Mouse (Mus musculus) embryo, embryonic 10.5 days (tissue): ENCODE results near the gene Fxyd5.
A peak's percentile ranks its signal among the peaks of the same experiment; 100 is the strongest.

ENCODE experiments used
- DNase-seq: peaks from one replicate; pipeline ENCODE4 v3.0.0-alpha.2; 2015; ENCODE audit warnings: low spot score

Fxyd5 gene

GRCm38 (mm10) chr7:31060621-31061010 lies 18.3 kb upstream of the Fxyd5 start:
- no peak for DNase-seq

- no peak for DNase-seq
Measured at GRCm38 (mm10) chr7:31059919-31060620, 17.8 kb upstream of the Fxyd5 start.

DNA sequence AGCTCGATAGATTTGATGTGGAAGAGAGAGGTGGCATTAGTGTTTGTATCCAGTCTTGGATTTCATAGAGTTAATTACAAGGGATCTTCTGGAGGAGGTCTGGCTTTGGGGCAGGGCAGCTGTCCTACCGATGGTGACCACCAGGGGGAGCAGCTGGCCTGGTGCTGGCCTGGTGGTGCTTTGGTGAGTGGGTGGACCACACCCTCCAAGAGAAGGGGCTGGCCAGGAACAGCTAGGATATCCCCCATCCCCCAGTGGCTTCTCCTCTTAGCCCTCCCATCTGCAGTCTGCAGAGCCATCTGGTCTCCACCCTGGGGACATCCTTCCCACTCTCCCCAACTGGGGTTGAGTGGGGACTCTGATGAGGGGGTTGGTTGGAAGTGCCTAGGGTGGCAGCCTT lies 16.8 kb upstream of the Fxyd5 start, which contains the start of gene Lgi4:
TSS of gene Lgi4 (plus strand) at position 235 of the 400 bp plus-strand sequence.
- peak; percentile 82 for DNase-seq

- DNase-seq: no peak
Measured at GRCm38 (mm10) chr7:31058211-31058610, 15.9 kb upstream of the Fxyd5 start.

GRCm38 (mm10) chr7:31057730-31058129 lies 15.4 kb upstream of the Fxyd5 start:
- no peak for DNase-seq

GRCm38 (mm10) chr7:31057071-31057470 lies 14.8 kb upstream of the Fxyd5 start, which contains the start of gene Fxyd1:
TSS of gene Fxyd1 (minus strand) at chr7:31057199.
- DNase-seq: no peak

DNA sequence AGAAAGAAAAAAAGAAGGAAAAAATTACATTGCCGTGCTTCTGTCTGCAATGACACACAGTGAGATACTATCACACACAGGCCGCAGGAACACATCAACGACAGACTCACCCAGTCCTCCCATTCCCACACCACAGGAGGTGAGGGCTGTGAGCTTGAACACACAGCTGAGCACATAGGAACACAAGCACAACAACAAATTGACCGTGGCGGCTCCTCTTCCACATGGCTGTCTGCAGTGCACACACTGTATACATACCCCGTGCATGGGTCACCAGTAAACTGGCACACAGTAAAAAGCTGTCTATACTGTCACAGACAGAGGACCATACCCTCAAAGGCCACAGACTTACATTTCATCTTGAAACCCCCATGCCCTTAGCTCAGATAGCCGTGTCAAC lies 14.2 kb upstream of the Fxyd5 start:
- no peak for DNase-seq

- DNase-seq: peak; percentile 51
Measured at GRCm38 (mm10) chr7:31055883-31056282, 13.6 kb upstream of the Fxyd5 start.

DNA sequence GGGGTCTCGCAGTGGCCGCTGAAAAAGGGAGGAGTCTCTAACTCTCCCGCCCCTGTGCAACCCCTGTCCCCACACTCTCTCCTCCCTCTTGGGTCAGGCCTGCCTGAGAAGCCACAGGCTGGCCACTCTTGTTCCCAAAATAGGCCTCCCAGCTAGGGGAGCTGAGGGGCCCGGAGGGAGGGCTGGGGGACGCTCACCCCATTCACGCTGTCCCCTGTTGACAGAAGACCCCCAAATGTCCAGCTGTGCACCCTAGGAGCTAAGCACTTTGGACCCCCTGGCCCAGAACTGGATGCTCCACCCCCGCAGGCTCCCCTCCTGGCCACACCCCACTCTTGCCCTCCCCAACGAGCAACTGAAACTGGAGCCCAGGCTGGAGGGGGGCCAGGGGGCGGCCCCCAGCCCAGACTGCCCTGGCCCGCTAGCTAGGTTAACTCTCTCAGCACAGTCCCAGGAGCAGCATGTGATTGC lies 13.1 kb upstream of the Fxyd5 start:
- DNase-seq: peak; percentile 62

DNA sequence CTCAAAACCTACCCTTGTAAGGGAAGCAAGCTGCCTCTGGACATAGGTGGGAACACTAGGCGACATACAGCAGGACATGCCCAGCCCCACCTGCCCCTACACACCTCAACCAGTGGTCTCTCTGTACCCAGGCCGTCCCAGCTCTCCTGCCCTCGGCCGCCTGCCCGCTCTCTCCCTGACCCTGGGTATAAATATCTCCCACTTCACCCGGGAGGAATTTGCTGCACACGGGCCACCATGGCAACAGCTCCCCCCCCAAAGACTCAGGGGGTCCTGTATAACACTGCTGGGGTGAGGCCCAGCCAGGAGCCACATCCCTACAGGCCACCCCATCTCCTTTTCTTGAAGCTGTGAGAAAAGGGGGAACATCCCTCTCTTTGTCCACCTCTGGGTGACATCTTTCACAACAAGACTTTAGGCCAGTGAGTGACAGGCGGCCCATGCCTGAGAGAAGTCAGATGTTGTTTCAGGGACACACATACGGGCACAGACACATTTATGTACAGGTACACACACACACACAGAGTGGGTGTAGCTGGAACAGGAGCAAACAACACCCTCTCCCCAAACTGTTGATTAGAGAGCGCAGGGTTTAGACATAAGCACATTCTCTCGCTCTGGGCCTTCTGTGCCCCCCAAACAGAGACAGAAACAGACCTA lies 12.5 kb upstream of the Fxyd5 start:
- no peak for DNase-seq

DNA sequence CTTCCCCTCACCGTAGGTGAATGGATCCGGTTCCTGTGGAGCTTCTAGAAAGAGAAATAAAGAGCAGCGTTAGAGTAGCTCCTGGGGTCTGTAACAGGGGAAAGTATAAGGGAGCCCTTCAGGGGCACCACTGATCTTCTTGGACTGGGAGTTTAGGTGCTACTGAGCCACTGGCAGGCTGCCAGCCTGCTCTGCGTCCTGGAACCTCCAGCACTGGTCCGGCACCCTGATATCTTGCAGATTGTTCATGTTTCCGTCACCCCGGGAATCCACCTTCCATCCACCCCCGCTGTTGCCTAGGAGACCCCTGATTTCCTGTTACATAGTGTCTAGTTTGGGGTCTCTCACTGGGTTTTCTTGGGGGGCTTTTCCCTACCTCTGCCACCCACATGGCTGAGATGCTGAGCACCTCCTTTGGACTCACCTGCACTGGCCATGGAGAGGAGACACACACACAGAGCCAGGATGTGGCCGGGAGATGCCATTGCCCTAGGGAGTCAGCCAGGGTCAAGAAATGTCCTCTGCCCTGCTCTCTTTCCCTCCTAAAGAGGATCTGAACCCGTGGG lies 11.7 kb upstream of the Fxyd5 start:
- DNase-seq: no peak

DNA sequence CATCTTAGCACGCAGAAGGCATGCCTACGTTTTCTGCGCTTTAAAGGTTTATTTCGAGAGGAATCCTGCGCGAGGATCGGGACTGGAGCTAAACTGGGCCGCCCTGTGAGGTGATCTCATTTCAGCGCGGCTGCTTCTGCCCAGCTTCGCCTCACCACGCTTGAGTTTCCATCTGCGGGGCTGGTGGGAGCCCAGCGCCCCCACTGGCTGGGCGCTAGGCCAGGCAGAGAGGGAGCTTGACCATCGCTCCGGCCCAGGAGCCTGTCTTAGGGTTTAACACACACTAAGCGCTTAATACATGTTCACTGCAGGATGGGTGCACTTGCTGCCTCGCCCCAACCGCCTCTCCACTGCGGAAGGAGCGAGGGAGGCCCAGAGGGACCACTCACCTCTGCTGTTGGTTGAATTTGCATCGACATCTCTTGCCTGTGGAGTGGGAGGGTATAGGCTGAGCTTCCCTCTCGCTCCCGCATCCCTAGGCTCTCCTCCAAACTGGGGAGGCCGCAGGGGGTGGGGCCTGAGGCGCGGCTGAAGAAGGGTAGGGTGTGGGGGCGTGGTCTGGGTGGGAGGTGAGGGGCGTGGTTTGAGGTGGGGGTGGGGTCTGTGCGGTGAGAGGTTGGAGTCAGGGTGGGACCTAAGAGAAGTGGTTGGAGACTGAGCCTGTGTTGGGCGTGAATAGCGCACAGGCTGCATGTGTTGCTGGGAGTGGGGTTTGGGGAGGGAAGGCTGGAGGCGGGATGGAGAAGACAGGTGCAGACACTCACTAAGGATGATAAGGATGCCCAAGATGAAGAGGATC lies 10.6 kb upstream of the Fxyd5 start:
- peak; percentile 58 for DNase-seq

DNA sequence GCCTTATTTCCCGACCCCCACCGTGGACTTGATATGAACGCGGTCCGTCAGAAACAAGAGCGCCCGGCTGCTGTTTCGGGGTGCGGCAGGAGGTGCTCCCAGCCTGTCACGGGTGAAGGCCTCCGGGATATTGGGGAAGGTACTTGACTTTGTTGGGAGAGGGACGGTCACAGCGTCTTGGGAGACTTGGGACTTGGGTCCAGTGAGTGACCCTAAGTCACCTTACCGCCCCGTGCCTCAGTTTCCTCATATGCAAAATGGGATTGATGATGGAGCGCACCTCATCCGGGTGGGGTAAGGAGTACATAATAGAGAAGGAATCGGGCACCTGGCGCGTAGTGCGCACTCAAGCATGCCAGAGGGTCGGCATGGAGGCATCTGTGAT lies 10.0 kb upstream of the Fxyd5 start:
- DNase-seq: no peak

DNA sequence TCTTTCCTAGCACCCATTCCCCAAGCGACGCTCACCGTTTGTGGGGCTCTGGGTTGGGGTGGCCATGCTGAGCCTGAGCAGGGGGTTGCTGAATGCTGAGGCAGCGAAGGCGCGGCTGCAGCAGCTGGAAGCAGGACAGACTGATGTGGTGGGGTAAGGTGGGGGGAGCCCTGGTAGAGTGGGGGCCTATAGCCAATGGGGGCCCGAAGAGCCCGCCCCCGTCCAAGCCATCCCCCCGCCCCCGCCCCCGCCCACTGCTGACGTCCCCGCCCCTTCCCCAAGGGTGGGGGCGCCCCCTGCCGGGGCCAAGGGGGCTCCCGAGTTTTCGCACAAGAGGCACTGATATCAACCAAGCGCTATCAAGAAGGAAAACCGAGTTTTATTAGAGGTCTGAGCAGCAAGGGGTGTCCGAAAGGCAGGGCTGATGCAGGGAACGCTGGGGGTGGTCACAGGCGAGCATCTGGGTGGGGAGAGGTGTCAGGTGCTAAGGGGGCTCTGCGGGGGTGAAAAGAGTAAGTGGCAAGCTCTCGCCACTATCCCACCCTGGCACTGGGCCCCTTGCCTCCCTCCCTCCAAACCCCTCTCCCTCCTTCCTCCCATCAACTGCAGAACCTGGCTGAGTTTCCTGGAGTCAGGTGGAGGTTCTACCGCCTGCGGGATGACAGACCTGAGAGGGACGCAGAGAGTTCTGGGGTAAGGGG lies 9.2 kb upstream of the Fxyd5 start, which contains the start of gene Fxyd7:
TSS of gene Fxyd7 (minus strand) at position 147 of the 701 bp plus-strand sequence.
- no peak for DNase-seq

- DNase-seq: no peak
Measured at GRCm38 (mm10) chr7:31050921-31051320, 8.6 kb upstream of the Fxyd5 start.

GRCm38 (mm10) chr7:31050487-31050886 lies 8.2 kb upstream of the Fxyd5 start:
- DNase-seq: no peak

DNA sequence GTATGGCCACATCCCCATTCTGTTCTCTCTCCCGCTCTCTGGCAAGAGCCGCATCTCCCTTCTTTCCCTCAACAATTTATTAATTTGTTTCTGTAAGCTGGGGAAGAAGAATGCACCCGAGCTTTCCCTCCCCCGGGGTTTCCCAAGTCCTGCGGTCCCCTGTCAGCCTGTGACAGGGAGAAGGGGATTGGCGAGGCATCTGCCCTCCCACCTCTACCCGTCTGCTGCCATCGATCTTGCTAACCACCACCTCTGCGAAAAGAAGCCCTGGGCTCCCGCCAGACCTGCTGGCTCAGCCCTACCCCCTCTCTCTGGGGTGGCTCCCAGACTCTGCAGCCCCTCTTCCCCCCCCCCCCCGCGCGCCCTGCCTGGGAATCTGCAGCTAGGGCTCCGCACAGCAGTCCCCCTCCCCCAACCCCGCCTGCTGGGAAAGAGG lies 7.6 kb upstream of the Fxyd5 start:
- DNase-seq: no peak

DNA sequence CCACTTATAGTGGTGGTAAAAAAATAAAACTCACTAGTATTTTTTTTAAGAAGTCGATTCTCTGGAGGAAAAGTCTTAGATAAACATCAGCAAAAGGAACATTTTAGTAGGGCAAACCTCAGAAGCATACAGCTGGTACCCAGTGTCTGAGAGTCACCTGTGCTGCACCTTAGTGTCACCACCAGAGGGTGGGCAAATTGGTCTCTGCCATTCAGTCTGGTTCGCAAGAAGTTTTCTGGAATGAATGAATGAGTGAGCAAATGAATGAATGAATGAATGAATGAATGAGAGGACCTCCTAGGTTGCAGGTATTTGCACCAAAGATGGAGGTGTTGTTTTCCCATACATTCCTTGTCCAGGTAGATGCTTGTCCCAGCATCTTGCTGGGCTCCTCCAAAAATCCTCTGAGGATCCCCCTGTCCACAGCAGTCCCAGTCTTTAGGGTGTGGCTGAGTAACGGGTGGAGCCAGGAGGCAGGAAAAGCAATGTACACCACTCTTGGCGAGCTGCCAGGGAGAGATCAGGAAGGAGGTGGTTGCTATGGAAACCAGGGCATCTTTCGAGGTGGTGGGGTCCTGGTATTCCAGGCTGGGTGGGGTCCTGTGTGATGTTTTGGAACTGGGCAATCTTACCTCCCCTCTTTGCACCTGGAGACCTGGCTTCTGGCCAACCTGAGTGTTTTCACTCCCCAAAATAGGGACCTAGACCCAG lies 7.0 kb upstream of the Fxyd5 start:
- no peak for DNase-seq

GRCm38 (mm10) chr7:31041662-31042315 lies 492 bp downstream of the Fxyd5 start:
- DNase-seq: no peak

DNA sequence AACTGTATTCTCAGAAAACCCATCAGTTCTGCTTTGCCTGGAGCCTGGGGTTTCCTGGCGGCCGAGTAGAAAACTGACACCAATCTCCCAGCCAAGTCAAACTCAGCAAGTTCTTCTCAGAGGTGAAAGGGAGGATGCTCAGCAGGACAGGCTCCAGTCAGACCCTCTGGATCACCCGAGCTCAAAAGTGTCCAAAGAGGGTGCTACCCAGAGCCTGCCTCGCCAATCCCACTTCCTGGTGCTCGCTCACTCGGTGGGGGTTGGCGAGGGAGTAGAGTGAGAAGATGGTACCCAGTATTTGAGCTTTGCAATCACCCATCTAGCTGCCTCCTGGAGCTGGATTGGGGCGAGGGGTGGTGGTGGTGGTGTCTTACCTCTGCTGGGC lies 1.3 kb downstream of the Fxyd5 start:
- no peak for DNase-seq
